Mouse (Mus musculus) neural tube, embryonic 13.5 days (tissue): Measurements from ENCODE around the gene Wdr43. TPM values are rescaled to one million over a fixed set of nuclear protein-coding genes. Genes with fewer than 3 reads are reported as not detected.
A peak's percentile ranks its signal among the peaks of the same experiment; 100 is the strongest.

Source experiments
- ATAC-seq: fragments of 200-750 bp; cut with Nextera tagmentation; 2 replicates; pipeline ENCODE4 v1.8.0; 2017; ENCODE audit warnings: low read depth, mild to moderate bottlenecking, moderate TSS enrichment, moderate library complexity
- H3K27ac ChIP-seq: fragments of 300-500 bp; sonication (generic); replicated peaks from 2 replicates; pipeline ENCODE4 v1.5.1; 2015; ENCODE audit warnings: moderate library complexity, mild to moderate bottlenecking, inconsistent platforms
- H3K27me3 ChIP-seq: fragments of 300-500 bp; sonication (generic); 2 replicates; pipeline ENCODE4 v1.6.1; 2015; ENCODE audit warnings: mild to moderate bottlenecking, inconsistent platforms
- H3K36me3 ChIP-seq: fragments of 300-500 bp; sonication (generic); 2 replicates; pipeline ENCODE4 v1.6.1; 2015; ENCODE audit warnings: mild to moderate bottlenecking, inconsistent platforms
- H3K4me1 ChIP-seq: fragments of 300-500 bp; sonication (generic); replicated peaks from 2 replicates; pipeline ENCODE4 v1.6.1; 2015; ENCODE audit warnings: inconsistent platforms
- H3K4me2 ChIP-seq: fragments of 300-500 bp; sonication (generic); 2 replicates; pipeline ENCODE4 v1.6.1; 2015; ENCODE audit warnings: inconsistent platforms, mild to moderate bottlenecking, moderate library complexity
- H3K4me3 ChIP-seq: fragments of 300-500 bp; sonication (generic); 2 replicates; pipeline ENCODE4 v1.5.1; 2015; ENCODE audit warnings: mild to moderate bottlenecking, inconsistent platforms
- H3K9ac ChIP-seq: fragments of 300-500 bp; sonication (generic); 2 replicates; pipeline ENCODE4 v1.6.1; 2015; ENCODE audit warnings: moderate library complexity, mild to moderate bottlenecking, inconsistent platforms
- H3K9me3 ChIP-seq: fragments of 300-500 bp; sonication (generic); 2 replicates; pipeline ENCODE4 v1.6.1; 2016; ENCODE audit warnings: inconsistent platforms
- WGBS: fragments of 180-500 bp; shearing (Covaris S2); methylation state at CpG from one replicate; pipeline ENCODE4 v1.1.7; 2015; 5-methylcytosine and 5-hydroxymethylcytosine counted together
- polyA plus RNA-seq: library from polyadenylated mRNA; unstranded; fragments of >200 nt; fragmentation: Nextera tagmentation; extraction: Ambion mirVana; gene quantifications from 2 replicates; pipeline ENCODE4 v1.2.1, GENCODE M21; 2015

Wdr43 gene
- polyA plus RNA-seq = 45.6 and 49.9 TPM in 2 replicates

- Histone ChIP-seq H3K4me3 (peak within 1 kb of the TSS; percentile 100), H3K4me1 (peaks cover 29% of the 10 kb centered on the region), H3K9me3 (no peaks in the 10 kb centered on the region), H3K4me2 (peak within 1 kb of the TSS; percentile 82), H3K27ac (peak within 1 kb of the TSS; percentile 73), H3K36me3 (peaks cover 2% of the 10 kb centered on the region; the same call in 1 of the 2 replicates), H3K9ac (peak within 1 kb of the TSS; percentile 94), H3K27me3 (no peaks in the 10 kb centered on the region)
- ATAC-seq = peak; percentile 100
- WGBS = 6% methylated on average over 40 of the region's 40 CpGs
These were observed at the start of gene Wdr43 for GRCm38 (mm10) chr17:71615638-71616318. TSS of gene Wdr43 (plus strand) at chr17:71615895.

- no peak overlapping the region for H3K27ac ChIP-seq
- no peak overlapping the region for H3K9ac ChIP-seq
- no peaks in the 10 kb centered on the region for H3K27me3 ChIP-seq
- no peak overlapping the region for H3K4me2 ChIP-seq
- H3K4me1 ChIP-seq = no peaks in the 10 kb centered on the region
- no peaks in the 10 kb centered on the region for H3K36me3 ChIP-seq
- no peak for ATAC-seq
- H3K4me3 ChIP-seq = no peak overlapping the region
- no peaks in the 10 kb centered on the region for H3K9me3 ChIP-seq
- WGBS = 88% methylated on average over 1 of the region's 1 CpGs
These were observed 36.5 kb upstream of the Wdr43 start for GRCm38 (mm10) chr17:71579176-71579705.

- Histone ChIP-seq H3K36me3 (no peaks in the 10 kb centered on the region), H3K27me3 (no peaks in the 10 kb centered on the region), H3K4me1 (peaks cover 31% of the 10 kb centered on the region), H3K9me3 (no peaks in the 10 kb centered on the region), H3K27ac (peak overlapping the region; percentile 61), H3K9ac (peak overlapping the region; percentile 72), H3K4me3 (peak overlapping the region; percentile 65), H3K4me2 (peak overlapping the region; percentile 87)
- ATAC-seq = peak; percentile 78
- 1% methylated on average over 48 of the region's 48 CpGs for WGBS
These were observed 17.6 kb upstream of the Wdr43 start for GRCm38 (mm10) chr17:71597881-71598658.

GRCm38 (mm10) chr17:71598659-71599554 lies 16.8 kb upstream of the Wdr43 start:
- 0 out of 2 replicates have a peak, but pooled peaks cover 4% of the 10 kb centered on the region for H3K27me3 ChIP-seq
- peaks cover 31% of the 10 kb centered on the region for H3K4me1 ChIP-seq
- peak; percentile 99 for ATAC-seq
- no peaks in the 10 kb centered on the region for H3K36me3 ChIP-seq
- 5% methylated on average over 42 of the region's 42 CpGs for WGBS
- no peaks in the 10 kb centered on the region for H3K9me3 ChIP-seq
- peak overlapping the region; percentile 72 for H3K9ac ChIP-seq
- peak overlapping the region; percentile 65 for H3K4me3 ChIP-seq
- H3K27ac ChIP-seq = peak overlapping the region; percentile 61
- H3K4me2 ChIP-seq = peak overlapping the region; percentile 87

GRCm38 (mm10) chr17:71616319-71617032 lies 781 bp downstream of the Wdr43 start:
- peak overlapping the region; percentile 94 for H3K9ac ChIP-seq
- under 1% methylated on average over 47 of the region's 73 CpGs for WGBS
- no peaks in the 10 kb centered on the region for H3K9me3 ChIP-seq
- peak; percentile 89 for ATAC-seq
- peak overlapping the region; percentile 73 for H3K27ac ChIP-seq
- H3K27me3 ChIP-seq = no peaks in the 10 kb centered on the region
- peak overlapping the region; percentile 100 for H3K4me3 ChIP-seq
- peaks cover 2% of the 10 kb centered on the region; the same call in 1 of the 2 replicates for H3K36me3 ChIP-seq
- H3K4me2 ChIP-seq = peak overlapping the region; percentile 82
- peaks cover 29% of the 10 kb centered on the region for H3K4me1 ChIP-seq

GRCm38 (mm10) chr17:71617033-71617362 lies 1.3 kb downstream of the Wdr43 start:
- under 1% methylated on average over 10 of the region's 10 CpGs for WGBS
- Histone ChIP-seq H3K4me3 (peak overlapping the region; percentile 100), H3K4me1 (peaks cover 29% of the 10 kb centered on the region), H3K4me2 (peak overlapping the region; percentile 82), H3K9me3 (no peaks in the 10 kb centered on the region), H3K9ac (peak overlapping the region; percentile 94), H3K27ac (no peak overlapping the region), H3K36me3 (peaks cover 2% of the 10 kb centered on the region; the same call in 1 of the 2 replicates), H3K27me3 (no peaks in the 10 kb centered on the region)
- ATAC-seq = no peak

- Histone ChIP-seq H3K36me3 (peaks cover 2% of the 10 kb centered on the region; the same call in 1 of the 2 replicates), H3K4me1 (peaks cover 29% of the 10 kb centered on the region), H3K9me3 (no peaks in the 10 kb centered on the region), H3K27me3 (no peaks in the 10 kb centered on the region), H3K4me2 (peak overlapping the region; percentile 82), H3K9ac (no peak overlapping the region), H3K4me3 (0 out of 2 replicates have a peak overlapping the region, but pooled peaks have one; percentile 100), H3K27ac (no peak overlapping the region)
- no peak for ATAC-seq
- 82% methylated on average over 4 of the region's 4 CpGs for WGBS
These were observed 2.3 kb downstream of the Wdr43 start for GRCm38 (mm10) chr17:71617974-71618373.

GRCm38 (mm10) chr17:71631806-71632205 lies 16.1 kb downstream of the Wdr43 start:
- H3K4me2 ChIP-seq = no peak overlapping the region
- no peak overlapping the region for H3K9ac ChIP-seq
- no peaks in the 10 kb centered on the region for H3K9me3 ChIP-seq
- no peak for ATAC-seq
- H3K4me1 ChIP-seq = no peaks in the 10 kb centered on the region
- peaks cover 83% of the 10 kb centered on the region for H3K36me3 ChIP-seq
- H3K4me3 ChIP-seq = no peak overlapping the region
- 90% methylated on average over 10 of the region's 10 CpGs for WGBS
- no peaks in the 10 kb centered on the region for H3K27me3 ChIP-seq
- H3K27ac ChIP-seq = no peak overlapping the region

GRCm38 (mm10) chr17:71633350-71633749 lies 17.7 kb downstream of the Wdr43 start:
- Histone ChIP-seq H3K36me3 (peaks cover 83% of the 10 kb centered on the region), H3K9ac (no peak overlapping the region), H3K4me3 (no peak overlapping the region), H3K27me3 (no peaks in the 10 kb centered on the region), H3K9me3 (no peaks in the 10 kb centered on the region), H3K4me2 (no peak overlapping the region), H3K4me1 (no peaks in the 10 kb centered on the region), H3K27ac (no peak overlapping the region)
- 88% methylated on average over 8 of the region's 8 CpGs for WGBS
- ATAC-seq = no peak

GRCm38 (mm10) chr17:71636786-71637185 lies 21.1 kb downstream of the Wdr43 start:
- Histone ChIP-seq H3K9ac (no peak overlapping the region), H3K9me3 (no peaks in the 10 kb centered on the region), H3K27ac (no peak overlapping the region), H3K27me3 (no peaks in the 10 kb centered on the region), H3K36me3 (peaks cover 89% of the 10 kb centered on the region), H3K4me3 (no peak overlapping the region), H3K4me1 (no peaks in the 10 kb centered on the region), H3K4me2 (no peak overlapping the region)
- no peak for ATAC-seq
- WGBS = 96% methylated on average over 8 of the region's 8 CpGs

- Histone ChIP-seq H3K27me3 (no peaks in the 10 kb centered on the region), H3K36me3 (peaks cover 92% of the 10 kb centered on the region), H3K4me1 (no peaks in the 10 kb centered on the region), H3K9me3 (no peaks in the 10 kb centered on the region), H3K9ac (no peak overlapping the region), H3K4me2 (no peak overlapping the region), H3K4me3 (no peak overlapping the region), H3K27ac (no peak overlapping the region)
- 95% methylated on average over 4 of the region's 4 CpGs for WGBS
- ATAC-seq = no peak
These were observed 22.1 kb downstream of the Wdr43 start for GRCm38 (mm10) chr17:71637750-71638265.
